Mouse (Mus musculus) left cerebral cortex, adult 9 months (tissue): Measurements from ENCODE around the gene Ccdc88b.

ENCODE experiments used
- DNase-seq, 2 experiments: peaks; one replicate each; pipeline ENCODE4 v3.0.0; 2022; ENCODE audit warnings: low spot score in 2 of 2

Ccdc88b gene

GRCm38 (mm10) chr19:6829870-6830555 lies 28.0 kb downstream of the Ccdc88b start:
- no peak for DNase-seq

GRCm38 (mm10) chr19:6829069-6829468 lies 28.9 kb downstream of the Ccdc88b start:
- no peak for DNase-seq

GRCm38 (mm10) chr19:6826601-6827000 lies 31.4 kb downstream of the Ccdc88b start:
- DNase-seq, result no peak

GRCm38 (mm10) chr19:6825384-6825783 lies 32.6 kb downstream of the Ccdc88b start:
- no peak for DNase-seq

GRCm38 (mm10) chr19:6820538-6821195 lies 37.3 kb downstream of the Ccdc88b start:
- no peak for DNase-seq

DNA sequence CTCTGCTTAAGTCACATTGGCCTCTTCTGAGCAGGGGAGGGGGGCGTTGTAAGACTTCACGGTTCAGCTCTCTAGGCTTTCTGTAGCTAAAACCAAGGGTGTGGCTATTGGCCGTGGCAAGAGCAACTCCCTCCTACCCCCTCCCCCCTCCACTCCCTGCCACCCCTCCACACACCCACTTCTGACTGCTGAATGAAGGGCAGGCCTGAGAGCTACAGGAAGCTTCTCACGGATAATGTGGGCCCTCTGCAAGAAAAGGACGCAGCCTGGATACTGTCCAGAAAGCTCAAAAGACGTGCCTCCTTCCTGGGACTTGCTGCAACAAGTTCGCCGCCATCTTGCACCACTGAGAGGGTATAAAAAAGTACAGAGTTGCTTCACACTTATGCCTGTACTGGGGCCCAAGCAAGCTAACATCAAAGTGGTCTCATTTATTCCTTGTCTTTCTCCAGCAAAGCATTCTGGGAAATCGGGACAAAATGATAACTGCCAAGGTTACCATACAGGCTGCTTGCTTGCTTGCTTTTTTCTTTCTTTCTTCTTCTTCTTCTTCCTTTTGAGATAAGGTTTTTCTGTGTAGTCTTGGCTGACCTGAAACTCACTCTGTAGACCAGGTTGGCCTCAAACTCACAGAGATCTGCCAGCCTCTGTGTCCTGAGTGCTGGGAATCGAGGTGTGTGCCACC lies 38.7 kb downstream of the Ccdc88b start:
- no peak for DNase-seq

DNA sequence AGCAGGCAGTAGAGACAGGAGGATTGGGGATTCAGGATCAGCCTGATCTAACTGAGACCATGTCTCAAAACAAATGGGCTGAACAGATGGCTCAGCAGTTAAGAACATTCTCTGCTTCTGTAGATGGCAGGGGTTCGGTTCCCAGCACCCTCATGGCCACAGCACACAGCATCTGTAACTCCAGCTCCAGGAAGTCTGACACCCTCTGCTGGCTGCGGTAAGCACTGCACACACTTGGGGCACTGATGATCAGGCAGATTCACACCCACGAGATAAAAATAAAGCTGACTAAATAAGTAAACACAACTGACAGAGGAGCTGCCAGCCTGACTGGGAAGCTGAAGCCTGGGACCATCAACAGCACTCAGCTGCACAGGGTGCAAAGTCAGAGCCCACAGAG lies 43.1 kb downstream of the Ccdc88b start:
- DNase-seq, result no peak

- no peak for DNase-seq
Measured at GRCm38 (mm10) chr19:6814366-6814765, 43.6 kb downstream of the Ccdc88b start.
